In the genomic region with DNA sequence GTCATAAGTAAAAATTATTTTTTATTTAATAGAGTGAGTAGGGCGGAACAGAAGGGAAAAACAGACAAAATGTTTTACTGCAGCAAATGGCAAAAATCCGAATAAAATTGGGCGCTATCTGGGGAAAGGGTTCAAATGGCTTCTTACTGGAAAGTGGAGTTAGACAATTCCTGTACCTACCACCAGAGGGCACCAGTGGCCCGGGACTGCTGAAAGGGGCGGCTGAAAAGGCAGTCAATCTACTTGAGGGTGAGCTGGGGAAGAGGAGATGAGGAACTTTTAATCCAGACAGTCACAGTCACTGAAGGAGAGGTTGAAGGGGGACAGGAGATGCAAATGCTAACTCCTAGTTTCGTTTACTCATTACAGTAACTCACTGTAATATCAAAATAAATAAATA, we compare ENCODE assay signal across 9 mouse cellular contexts. TPM values are rescaled to one million over a fixed set of nuclear protein-coding genes. Genes with fewer than 3 reads are reported as not detected.
DNase-seq lines count a peak whose midpoint lies in the region; ATAC-seq and TF ChIP-seq lines count a peak whose summit lies in the region.
"Had no signal": no experiment of that assay in that cellular context is flagged by ENCODE, and none has a peak within 500 bp of the region (broad histone marks: within the 10 kb centered on the region; RNA-seq: fewer than 3 reads in every experiment).

No protein-coding gene starts in this region.

- DNase-seq in forebrain, embryonic 14.5 days (ENCODE audit: low spot score): peak; percentile 65
- peak; percentile 79 for DNase-seq in ES-CJ7 (ENCODE audit: low read depth, low spot score)
- DNase-seq in cerebellum, adult 11-12 months: peak; percentile 46
- DNase-seq in gastrocnemius, postnatal 10 days: peak; percentile 76
- DNase-seq in layer of hippocampus, postnatal 14 days (ENCODE audit: low spot score in 2 of 2): peak; percentile 65 to 83
- DNase-seq in midbrain, postnatal 0 days (ENCODE audit: low spot score): peak; percentile 65
- DNase-seq in spleen, postnatal 4 days (ENCODE audit: low spot score in 2 of 2): peak; percentile 77 to 88

- H3K27ac ChIP-seq in forebrain, embryonic 14.5 days (ENCODE audit: low read depth, low read length): no peak overlapping the region
- no peak overlapping the region for H3K27ac ChIP-seq in forebrain, embryonic 16.5 days (ENCODE audit: low read length)
- H3K27ac ChIP-seq in midbrain, postnatal 0 days (ENCODE audit: low read depth, low read length): no peak overlapping the region
- H3K27ac ChIP-seq: lung, embryonic 15.5 days had no signal

- peaks cover 2% of the 10 kb centered on the region; the same call in 1 of the 2 replicates for H3K4me1 ChIP-seq in forebrain, embryonic 14.5 days (ENCODE audit: control insufficient read depth, insufficient read depth, low read length)
- H3K4me1 ChIP-seq in forebrain, embryonic 16.5 days (replicated peaks; ENCODE audit: control insufficient read depth, insufficient read depth, low read length): peaks cover 6% of the 10 kb centered on the region; the same call in 1 of the 2 replicates
- 0 out of 2 replicates have a peak, but pooled peaks cover 3% of the 10 kb centered on the region for H3K4me1 ChIP-seq in midbrain, postnatal 0 days (ENCODE audit: insufficient read depth, low read length)

- H3K9me3 ChIP-seq in forebrain, embryonic 14.5 days (replicated peaks; ENCODE audit: control insufficient read depth, low read length): no peaks in the 10 kb centered on the region
- no peaks in the 10 kb centered on the region for H3K9me3 ChIP-seq in forebrain, embryonic 16.5 days (ENCODE audit: control insufficient read depth, low read length)
- H3K9me3 ChIP-seq in midbrain, postnatal 0 days (ENCODE audit: low read length): no peaks in the 10 kb centered on the region
- H3K9me3 ChIP-seq: lung, embryonic 15.5 days had no signal

- TF ChIP-seq CTCF in midbrain, postnatal 0 days (IDR thresholded peaks at IDR 0.05): peak; percentile 88

- 43% methylated on average over 6 of the region's 6 CpGs for WGBS in forebrain, embryonic 14.5 days
- WGBS in forebrain, embryonic 16.5 days: 48% methylated on average over 6 of the region's 6 CpGs
- 41% methylated on average over 6 of the region's 6 CpGs for WGBS in midbrain, postnatal 0 days

- no peak overlapping the region for H3K9ac ChIP-seq in forebrain, embryonic 14.5 days (ENCODE audit: low read length)
- H3K9ac ChIP-seq in forebrain, embryonic 16.5 days (replicated peaks; ENCODE audit: low read depth, low read length): no peak overlapping the region
- H3K9ac ChIP-seq in midbrain, postnatal 0 days (replicated peaks; ENCODE audit: low read length, poor library complexity, severe bottlenecking): no peak overlapping the region
- H3K9ac ChIP-seq: lung, embryonic 15.5 days had no signal

- H3K4me3 ChIP-seq in forebrain, embryonic 14.5 days (ENCODE audit: low read depth, low read length): no peak overlapping the region
- H3K4me3 ChIP-seq in forebrain, embryonic 16.5 days (replicated peaks; ENCODE audit: low read length): no peak overlapping the region
- no peak overlapping the region for H3K4me3 ChIP-seq in midbrain, postnatal 0 days (ENCODE audit: low read depth, low read length)
- H3K4me3 ChIP-seq: lung, embryonic 15.5 days had no signal

- ATAC-seq in forebrain, embryonic 14.5 days: no peak
- ATAC-seq in forebrain, embryonic 16.5 days: no peak
- no peak for ATAC-seq in midbrain, postnatal 0 days (ENCODE audit: low FRiP score)

- H3K36me3 ChIP-seq in forebrain, embryonic 14.5 days (ENCODE audit: control insufficient read depth, insufficient read depth, low read length): no peaks in the 10 kb centered on the region
- H3K36me3 ChIP-seq in forebrain, embryonic 16.5 days (ENCODE audit: control insufficient read depth, insufficient read depth): no peaks in the 10 kb centered on the region
- H3K36me3 ChIP-seq in midbrain, postnatal 0 days (ENCODE audit: insufficient read depth, low read length): no peaks in the 10 kb centered on the region
- H3K36me3 ChIP-seq: lung, embryonic 15.5 days had no signal

- no peak overlapping the region for H3K4me2 ChIP-seq in forebrain, embryonic 14.5 days (ENCODE audit: low read length)
- H3K4me2 ChIP-seq in forebrain, embryonic 16.5 days (ENCODE audit: low read length): no peak overlapping the region
- H3K4me2 ChIP-seq in midbrain, postnatal 0 days (ENCODE audit: low read depth, low read length, poor library complexity, severe bottlenecking): no peak overlapping the region
- H3K4me2 ChIP-seq: lung, embryonic 15.5 days had no signal

- H3K27me3 ChIP-seq in forebrain, embryonic 14.5 days (replicated peaks; ENCODE audit: control insufficient read depth, insufficient read depth, low read length): no peaks in the 10 kb centered on the region
- H3K27me3 ChIP-seq in forebrain, embryonic 16.5 days (replicated peaks; ENCODE audit: control insufficient read depth, insufficient read depth, low read length): no peaks in the 10 kb centered on the region
- no peaks in the 10 kb centered on the region for H3K27me3 ChIP-seq in midbrain, postnatal 0 days (ENCODE audit: insufficient read depth, low read length)
- H3K27me3 ChIP-seq: lung, embryonic 15.5 days had no signal

RNA-seq across cellular contexts. Expression of a gene that starts 4.6 kb away (rescaled TPM):
- polyA plus RNA-seq in forebrain, embryonic 14.5 days (2014; fragmentation: Nextera tagmentation; extraction: Ambion mirVana): 75.5 and 79.9 TPM in 2 replicates
- 72.1 and 76.9 TPM in 2 replicates for polyA plus RNA-seq in forebrain, embryonic 16.5 days (2015; fragmentation: Nextera tagmentation; extraction: Ambion mirVana)
- 10 to 100 TPM; 51.0 to 51.3 TPM for total RNA-seq in gastrocnemius, postnatal 10 days (2021)
- total RNA-seq in layer of hippocampus, postnatal 14 days (2021): 10 to 100 TPM; 47.9 to 50.3 TPM
- 33.1 and 55.0 TPM in 2 replicates for total RNA-seq in midbrain, postnatal 0 days (2014; rRNA removed)
- 99.4 and 100 TPM in 2 replicates for polyA plus RNA-seq in midbrain, postnatal 0 days (2015; fragmentation: Nextera tagmentation; extraction: Ambion mirVana)
